Mouse (Mus musculus): ENCODE results near the gene Vma21-ps. TPM values are rescaled to one million over a fixed set of nuclear protein-coding genes. Genes with fewer than 3 reads are reported as not detected.
"Not testable (repeated sequence)": the region's sequence is repeated elsewhere in the genome, so short reads cannot be mapped to it uniquely, and the experiment has no call there.

Gene Vma21-ps
- polyA plus RNA-seq (2014; fragmentation: Nextera tagmentation; extraction: Ambion mirVana), result not detected in 2 replicates

- not testable (repeated sequence) for H3K4me2 ChIP-seq (ENCODE audit: low read depth); H3K9ac ChIP-seq (ENCODE audit: low read length); H3K27ac ChIP-seq (ENCODE audit: low read depth, low read length); H3K36me3 ChIP-seq (ENCODE audit: control insufficient read depth, insufficient read depth, low read length); DNase-seq (ENCODE audit: low spot score); H3K4me3 ChIP-seq (ENCODE audit: low read depth, low read length); H3K4me1 ChIP-seq (ENCODE audit: control insufficient read depth, insufficient read depth, low read length); H3K9me3 ChIP-seq (ENCODE audit: control insufficient read depth, low read length); ATAC-seq (ENCODE audit: insufficient read depth, low FRiP score, low TSS enrichment); H3K27me3 ChIP-seq (ENCODE audit: control insufficient read depth, insufficient read depth, low read length)
- 93% methylated on average over 10 of the region's 10 CpGs for WGBS
Measured at GRCm38 (mm10) chr4:52497144-52497543, at the start of gene Vma21-ps. Vma21-ps (minus strand) TSS chr4:52497244.

DNA sequence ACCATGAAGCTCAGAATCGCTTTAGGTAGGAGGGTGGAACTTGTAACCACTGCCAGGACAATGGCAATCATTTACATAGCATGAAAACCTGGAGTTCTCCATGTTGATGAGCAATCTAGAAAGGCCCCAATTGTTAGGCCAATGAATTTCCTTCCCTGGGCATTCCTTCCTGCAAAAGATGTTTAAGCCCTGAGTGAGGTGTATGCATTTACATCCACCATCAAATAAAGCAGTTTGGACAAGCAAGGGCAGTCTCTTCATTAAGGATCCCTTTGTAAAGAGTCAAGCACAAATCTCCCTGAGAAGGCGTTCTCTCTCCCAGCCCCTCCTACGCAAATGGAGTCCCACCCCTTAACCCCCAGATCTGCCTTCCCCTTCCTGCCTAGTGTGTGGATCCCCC, 46.0 kb upstream of the Vma21-ps start:
- Histone ChIP-seq H3K27ac (ENCODE audit: low read depth, low read length) (no peak overlapping the region), H3K4me2 (ENCODE audit: low read depth) (no peak overlapping the region), H3K27me3 (ENCODE audit: control insufficient read depth, insufficient read depth, low read length) (no peaks in the 10 kb centered on the region), H3K4me3 (ENCODE audit: low read depth, low read length) (no peak overlapping the region), H3K9ac (ENCODE audit: low read length) (no peak overlapping the region), H3K36me3 (ENCODE audit: control insufficient read depth, insufficient read depth, low read length) (no peaks in the 10 kb centered on the region), H3K9me3 (ENCODE audit: control insufficient read depth, low read length) (no peaks in the 10 kb centered on the region), H3K4me1 (ENCODE audit: control insufficient read depth, insufficient read depth, low read length) (no peaks in the 10 kb centered on the region)
- WGBS, result 81% methylated on average over 3 of the region's 3 CpGs
- DNase-seq (ENCODE audit: low spot score), result no peak
- no peak for ATAC-seq (ENCODE audit: insufficient read depth, low FRiP score, low TSS enrichment)

DNA sequence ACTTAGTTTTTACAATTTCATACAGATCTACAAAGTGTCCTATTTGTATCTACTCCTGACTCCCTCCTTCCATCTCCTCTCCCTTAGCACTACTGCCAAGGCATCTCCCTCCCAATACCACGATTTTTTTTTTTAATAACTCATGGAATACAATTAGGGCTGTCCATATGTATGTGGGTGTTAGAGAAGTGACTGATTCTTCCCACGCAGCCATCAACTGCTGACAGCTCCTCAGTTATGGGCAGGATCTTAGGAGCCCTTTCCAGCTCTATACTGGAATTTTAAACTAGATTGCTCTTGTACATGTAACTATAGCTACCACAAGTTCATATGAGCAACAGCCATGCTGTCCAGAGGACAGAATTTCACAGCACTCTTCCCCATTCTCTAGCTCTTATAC, 33.6 kb upstream of the Vma21-ps start:
- Histone ChIP-seq H3K27ac (ENCODE audit: low read depth, low read length) (no peak overlapping the region), H3K9ac (ENCODE audit: low read length) (no peak overlapping the region), H3K27me3 (ENCODE audit: control insufficient read depth, insufficient read depth, low read length) (no peaks in the 10 kb centered on the region), H3K36me3 (ENCODE audit: control insufficient read depth, insufficient read depth, low read length) (no peaks in the 10 kb centered on the region), H3K4me3 (ENCODE audit: low read depth, low read length) (no peak overlapping the region), H3K4me1 (ENCODE audit: control insufficient read depth, insufficient read depth, low read length) (no peaks in the 10 kb centered on the region), H3K4me2 (ENCODE audit: low read depth) (no peak overlapping the region), H3K9me3 (ENCODE audit: control insufficient read depth, low read length) (no peaks in the 10 kb centered on the region)
- WGBS, result 85% methylated on average over 2 of the region's 2 CpGs
- DNase-seq (ENCODE audit: low spot score) (no peak), ATAC-seq (ENCODE audit: insufficient read depth, low FRiP score, low TSS enrichment) (no peak)

- Histone ChIP-seq H3K9me3 (ENCODE audit: control insufficient read depth, low read length) (no peaks in the 10 kb centered on the region), H3K36me3 (ENCODE audit: control insufficient read depth, insufficient read depth, low read length) (no peaks in the 10 kb centered on the region), H3K27me3 (ENCODE audit: control insufficient read depth, insufficient read depth, low read length) (no peaks in the 10 kb centered on the region), H3K9ac (ENCODE audit: low read length) (no peak overlapping the region), H3K4me2 (ENCODE audit: low read depth) (no peak overlapping the region), H3K27ac (ENCODE audit: low read depth, low read length) (no peak overlapping the region), H3K4me1 (ENCODE audit: control insufficient read depth, insufficient read depth, low read length) (no peaks in the 10 kb centered on the region), H3K4me3 (ENCODE audit: low read depth, low read length) (no peak overlapping the region)
- WGBS, result 64% methylated on average over 5 of the region's 5 CpGs
- DNase-seq (ENCODE audit: low spot score) (no peak), ATAC-seq (ENCODE audit: insufficient read depth, low FRiP score, low TSS enrichment) (no peak)
Measured at GRCm38 (mm10) chr4:52526464-52526863, 29.4 kb upstream of the Vma21-ps start.

GRCm38 (mm10) chr4:52519301-52519700, 22.3 kb upstream of the Vma21-ps start:
- no peak overlapping the region for H3K4me3 ChIP-seq (ENCODE audit: low read depth, low read length)
- H3K9ac ChIP-seq (ENCODE audit: low read length), result no peak overlapping the region
- H3K27me3 ChIP-seq (ENCODE audit: control insufficient read depth, insufficient read depth, low read length), result no peaks in the 10 kb centered on the region
- no peaks in the 10 kb centered on the region for H3K36me3 ChIP-seq (ENCODE audit: control insufficient read depth, insufficient read depth, low read length)
- ATAC-seq (ENCODE audit: insufficient read depth, low FRiP score, low TSS enrichment), result no peak
- H3K9me3 ChIP-seq (ENCODE audit: control insufficient read depth, low read length), result no peaks in the 10 kb centered on the region
- no peak overlapping the region for H3K4me2 ChIP-seq (ENCODE audit: low read depth)
- H3K27ac ChIP-seq (ENCODE audit: low read depth, low read length), result no peak overlapping the region
- WGBS, result 95% methylated on average over 5 of the region's 5 CpGs
- H3K4me1 ChIP-seq (ENCODE audit: control insufficient read depth, insufficient read depth, low read length), result no peaks in the 10 kb centered on the region
- DNase-seq (ENCODE audit: low spot score), result no peak

GRCm38 (mm10) chr4:52517580-52517979, 20.5 kb upstream of the Vma21-ps start:
- no peak for ATAC-seq (ENCODE audit: insufficient read depth, low FRiP score, low TSS enrichment)
- 14% methylated on average over 4 of the region's 4 CpGs for WGBS
- H3K9ac ChIP-seq (ENCODE audit: low read length), result no peak overlapping the region

GRCm38 (mm10) chr4:52487486-52487885, 9.6 kb downstream of the Vma21-ps start:
- ATAC-seq (ENCODE audit: insufficient read depth, low FRiP score, low TSS enrichment) (no peak), DNase-seq (ENCODE audit: low spot score) (no peak)
- Histone ChIP-seq H3K27ac (ENCODE audit: low read depth, low read length) (no peak overlapping the region), H3K4me1 (ENCODE audit: control insufficient read depth, insufficient read depth, low read length) (no peaks in the 10 kb centered on the region), H3K4me2 (ENCODE audit: low read depth) (no peak overlapping the region), H3K4me3 (ENCODE audit: low read depth, low read length) (no peak overlapping the region), H3K9ac (ENCODE audit: low read length) (no peak overlapping the region), H3K27me3 (ENCODE audit: control insufficient read depth, insufficient read depth, low read length) (no peaks in the 10 kb centered on the region), H3K36me3 (ENCODE audit: control insufficient read depth, insufficient read depth, low read length) (no peaks in the 10 kb centered on the region), H3K9me3 (ENCODE audit: control insufficient read depth, low read length) (no peaks in the 10 kb centered on the region)
- WGBS, result 97% methylated on average over 4 of the region's 4 CpGs

More at GRCm38 (mm10) chr4:52517580-52517979, 20.5 kb upstream of the Vma21-ps start:
- H3K4me3 ChIP-seq (ENCODE audit: low read depth, low read length), result no peak overlapping the region
- H3K4me2 ChIP-seq (ENCODE audit: low read depth), result no peak overlapping the region
- DNase-seq (ENCODE audit: low spot score), result peak; percentile 11
- H3K9me3 ChIP-seq (ENCODE audit: control insufficient read depth, low read length), result no peaks in the 10 kb centered on the region
- no peaks in the 10 kb centered on the region for H3K36me3 ChIP-seq (ENCODE audit: control insufficient read depth, insufficient read depth, low read length)
- no peaks in the 10 kb centered on the region for H3K4me1 ChIP-seq (ENCODE audit: control insufficient read depth, insufficient read depth, low read length)
- H3K27me3 ChIP-seq (ENCODE audit: control insufficient read depth, insufficient read depth, low read length), result no peaks in the 10 kb centered on the region
- H3K27ac ChIP-seq (ENCODE audit: low read depth, low read length), result no peak overlapping the region

- Histone ChIP-seq H3K36me3 (ENCODE audit: control insufficient read depth, insufficient read depth, low read length) (no peaks in the 10 kb centered on the region; the same call in 1 of the 2 replicates), H3K4me2 (ENCODE audit: low read depth) (no peak overlapping the region), H3K4me1 (ENCODE audit: control insufficient read depth, insufficient read depth, low read length) (no peaks in the 10 kb centered on the region), H3K27ac (ENCODE audit: low read depth, low read length) (no peak overlapping the region), H3K9ac (ENCODE audit: low read length) (no peak overlapping the region), H3K9me3 (ENCODE audit: control insufficient read depth, low read length) (no peaks in the 10 kb centered on the region), H3K4me3 (ENCODE audit: low read depth, low read length) (no peak overlapping the region), H3K27me3 (ENCODE audit: control insufficient read depth, insufficient read depth, low read length) (no peaks in the 10 kb centered on the region)
- 92% methylated on average over 3 of the region's 3 CpGs for WGBS
- DNase-seq (ENCODE audit: low spot score) (no peak), ATAC-seq (ENCODE audit: insufficient read depth, low FRiP score, low TSS enrichment) (no peak)
Measured at GRCm38 (mm10) chr4:52473431-52473830, 23.6 kb downstream of the Vma21-ps start.

DNA sequence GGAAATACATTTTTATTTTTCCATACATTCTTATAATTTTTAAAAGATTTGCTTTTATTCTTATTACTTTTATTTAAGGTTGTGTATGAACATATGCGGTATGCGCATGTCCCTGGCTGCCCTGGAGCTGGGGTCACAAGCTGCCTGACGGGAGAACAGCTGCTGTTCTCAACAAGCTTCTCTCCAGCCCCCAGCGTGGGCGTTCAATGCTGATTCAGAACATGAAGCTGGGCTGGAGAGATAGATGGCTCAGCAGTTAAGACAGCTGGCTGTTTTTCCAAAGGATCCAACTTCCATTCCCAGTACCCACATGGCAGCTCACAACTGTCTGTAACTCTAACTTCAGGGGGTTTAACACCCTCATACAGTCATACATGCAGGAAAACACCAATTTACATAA, 35.7 kb downstream of the Vma21-ps start:
- ATAC-seq (ENCODE audit: insufficient read depth, low FRiP score, low TSS enrichment) (no peak), DNase-seq (ENCODE audit: low spot score) (no peak)
- H3K27ac ChIP-seq (ENCODE audit: low read depth, low read length), result no peak overlapping the region
- H3K36me3 ChIP-seq (ENCODE audit: control insufficient read depth, insufficient read depth, low read length), result peaks cover 7% of the 10 kb centered on the region
- no peak overlapping the region for H3K9ac ChIP-seq (ENCODE audit: low read length)
- H3K27me3 ChIP-seq (ENCODE audit: control insufficient read depth, insufficient read depth, low read length), result no peaks in the 10 kb centered on the region
- 91% methylated on average over 5 of the region's 5 CpGs for WGBS
- no peaks in the 10 kb centered on the region for H3K9me3 ChIP-seq (ENCODE audit: control insufficient read depth, low read length)
- H3K4me3 ChIP-seq (ENCODE audit: low read depth, low read length), result no peak overlapping the region
- H3K4me2 ChIP-seq (ENCODE audit: low read depth), result no peak overlapping the region
- H3K4me1 ChIP-seq (ENCODE audit: control insufficient read depth, insufficient read depth, low read length), result no peaks in the 10 kb centered on the region

Measured in neural tube, embryonic 11.5 days (tissue).